8 mouse cellular contexts compared by ENCODE assay signal in the genomic region with DNA sequence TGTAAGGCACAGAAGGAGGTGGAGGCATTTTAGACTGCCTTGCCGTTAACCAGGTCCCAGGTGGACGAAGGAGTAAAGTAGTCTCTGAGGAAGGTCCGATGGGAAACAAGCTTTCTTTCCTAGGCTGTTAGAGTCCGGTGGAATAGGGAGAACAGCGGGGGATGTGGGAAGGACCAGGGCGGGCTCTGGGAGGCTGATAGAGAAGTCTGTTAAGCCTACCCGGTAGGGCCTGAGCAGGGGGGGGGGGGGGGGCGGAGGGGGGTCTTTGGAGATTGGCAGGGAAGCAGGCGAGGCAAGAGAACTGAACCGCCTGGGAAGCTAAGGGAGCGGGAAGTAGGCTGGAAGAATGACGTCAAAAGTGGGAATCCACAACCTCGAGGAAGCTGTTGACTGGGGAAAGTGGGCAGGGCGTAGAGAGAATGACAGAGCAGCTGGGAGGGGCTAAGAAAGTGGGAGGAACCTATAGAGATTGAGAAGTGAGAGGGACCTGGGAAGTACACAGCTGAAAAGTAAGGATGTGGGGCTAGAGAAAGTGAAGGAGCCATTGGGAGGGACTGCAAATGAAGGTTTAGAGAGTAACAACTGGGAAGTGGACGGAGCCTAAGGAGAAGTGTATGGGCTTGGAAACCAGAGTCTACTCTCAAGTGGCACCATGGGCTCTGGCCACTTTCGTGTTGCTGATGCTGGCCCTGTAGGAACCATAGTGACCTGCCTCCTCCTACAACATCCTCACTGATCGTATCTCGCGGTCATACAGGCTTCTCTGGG. TPM values are rescaled to one million over a fixed set of nuclear protein-coding genes. Genes with fewer than 3 reads are reported as not detected.
DNase-seq lines count a peak whose midpoint lies in the region; ATAC-seq and TF ChIP-seq lines count a peak whose summit lies in the region.

No protein-coding gene starts in this region.

- no peak overlapping the region for H3K27ac ChIP-seq in bone marrow, adult 2 months (ENCODE audit: control insufficient read depth, insufficient read depth, low read depth, low read length, poor library complexity)
- no peak overlapping the region for H3K27ac ChIP-seq in liver, embryonic 14.5 days
- H3K27ac ChIP-seq in neural tube, embryonic 11.5 days (ENCODE audit: low read depth, low read length), result no peak overlapping the region

- DNase-seq in frontal cortex, postnatal 10 days (ENCODE audit: low spot score in 2 of 2), result no peak
- peak; percentile 28 for DNase-seq in gastrocnemius, postnatal 14 days
- DNase-seq in liver, embryonic 14.5 days (ENCODE audit: low read depth in 3 of 3, low spot score in 3 of 3), result no peak
- DNase-seq in neural tube, embryonic 11.5 days (ENCODE audit: low spot score), result peak; percentile 62
- no peak for DNase-seq in left cerebral cortex, postnatal 4 days

- no peaks in the 10 kb centered on the region; the same call in 1 of the 2 replicates for H3K27me3 ChIP-seq in liver, embryonic 14.5 days (ENCODE audit: control insufficient read depth, insufficient read depth, low read length)
- H3K27me3 ChIP-seq in neural tube, embryonic 11.5 days (ENCODE audit: control insufficient read depth, insufficient read depth, low read length), result no peaks in the 10 kb centered on the region

- TF ChIP-seq EP300 in liver, embryonic 14.5 days (IDR thresholded peaks at IDR 0.05; ENCODE audit: low read depth), result no peak

- H3K36me3 ChIP-seq in liver, embryonic 14.5 days (replicated peaks; ENCODE audit: control insufficient read depth, insufficient read depth, low read depth), result no peaks in the 10 kb centered on the region
- H3K36me3 ChIP-seq in neural tube, embryonic 11.5 days (ENCODE audit: control insufficient read depth, insufficient read depth, low read length), result no peaks in the 10 kb centered on the region

- intact Hi-C loops in gastrocnemius, postnatal 14 days (cut with DNase I; ENCODE audit: low total_unique reads), result loop anchor here (5.0 to 10.0 kb wide), 2 partner anchors 71 to 239 kb away; no protein-coding TSS in a partner anchor
- intact Hi-C loops in left cerebral cortex, postnatal 4 days (cut with DNase I), result loop anchor here (5.0 to 10.0 kb wide), 2 partner anchors 71 to 239 kb away; no protein-coding TSS in a partner anchor

- H3K9ac ChIP-seq in liver, embryonic 14.5 days (replicated peaks), result no peak overlapping the region
- no peak overlapping the region for H3K9ac ChIP-seq in neural tube, embryonic 11.5 days (ENCODE audit: low read length)

- TF ChIP-seq CTCF in bone marrow, adult 2 months (IDR thresholded peaks at IDR 0.05; ENCODE audit: control insufficient read depth, insufficient read depth, low read length), result no peak
- no peak for TF ChIP-seq CTCF in liver, embryonic 14.5 days (IDR thresholded peaks at IDR 0.05; ENCODE audit: low read depth)

- peak overlapping the region; percentile 1 for H3K4me3 ChIP-seq in bone marrow, adult 2 months (replicated peaks; ENCODE audit: control insufficient read depth, low read depth, low read length)
- H3K4me3 ChIP-seq in liver, embryonic 14.5 days (ENCODE audit: insufficient read depth in 1 of 2, low read depth in 2 of 2, low read length in 2 of 2), result no peak overlapping the region
- 0 out of 2 replicates have a peak overlapping the region, but pooled peaks have one; percentile 4 for H3K4me3 ChIP-seq in neural tube, embryonic 11.5 days (ENCODE audit: low read depth, low read length)

- WGBS in bone marrow, adult 2 months, result 8% methylated on average over 18 of the region's 19 CpGs
- 5% methylated on average over 19 of the region's 19 CpGs for WGBS in liver, embryonic 14.5 days (ENCODE audit: insufficient replicate concordance)
- 0% methylated on average over 16 of the region's 19 CpGs for WGBS in neural tube, embryonic 11.5 days

- no peak for TF ChIP-seq POLR2A in bone marrow, adult 2 months (IDR thresholded peaks at IDR 0.05; ENCODE audit: borderline replicate concordance, control insufficient read depth, low read depth, low read length)

- peak overlapping the region; percentile 38 for H3K4me2 ChIP-seq in liver, embryonic 14.5 days (ENCODE audit: low read depth)
- H3K4me2 ChIP-seq in neural tube, embryonic 11.5 days (ENCODE audit: low read depth), result peak overlapping the region; percentile 23

- peak; percentile 88 for ATAC-seq in frontal cortex, adult (ENCODE audit: low TSS enrichment)
- peak; percentile 47 for ATAC-seq in inflammation-experienced regulatory T-cells, adult 6 months
- ATAC-seq in liver, embryonic 14.5 days (ENCODE audit: insufficient read depth), result peak; percentile 71
- peak; percentile 63 for ATAC-seq in neural tube, embryonic 11.5 days (ENCODE audit: insufficient read depth, low FRiP score, low TSS enrichment)

- no peaks in the 10 kb centered on the region; the same call in 1 of the 2 replicates for H3K4me1 ChIP-seq in bone marrow, adult 2 months (ENCODE audit: control insufficient read depth, insufficient read depth, low read length)
- peaks cover 0 to 10% of the 10 kb centered on the region in 2 experiments; a peak in 1 of 4 replicates for H3K4me1 ChIP-seq in liver, embryonic 14.5 days (replicated peaks; ENCODE audit: control insufficient read depth in 2 of 2, insufficient read depth in 2 of 2, low read length in 1 of 2)
- no peaks in the 10 kb centered on the region for H3K4me1 ChIP-seq in neural tube, embryonic 11.5 days (ENCODE audit: control insufficient read depth, insufficient read depth, low read length)

- no peaks in the 10 kb centered on the region for H3K9me3 ChIP-seq in liver, embryonic 14.5 days (ENCODE audit: control insufficient read depth, low read length)
- no peaks in the 10 kb centered on the region for H3K9me3 ChIP-seq in neural tube, embryonic 11.5 days (ENCODE audit: control insufficient read depth, low read length)

RNA-seq across cellular contexts. Expression of gene Tubb4a, which starts 8.5 kb away (rescaled TPM):
- polyA plus RNA-seq in bone marrow, adult 2 months (2011; ENCODE audit: insufficient read depth, insufficient read length, low replicate concordance, missing spikeins), result 0.90 TPM in 1 of 2 replicates, not detected in the other
- 1 to 10 TPM; 1.5 to 3.3 TPM for total RNA-seq in gastrocnemius, postnatal 14 days (2021)
- 1 to 10 TPM; 2.2 to 5.4 (median 3.9) TPM for polyA plus RNA-seq in inflammation-experienced regulatory T-cells, adult 6 months (2017; shearing (Covaris generic))
- 0.22 and 0.34 TPM in 2 replicates for polyA plus RNA-seq in liver, embryonic 14.5 days (2012; rRNA removed)
- polyA plus RNA-seq in liver, embryonic 14.5 days (2014; fragmentation: Nextera tagmentation; extraction: Ambion mirVana), result 0.14 and 0.28 TPM in 2 replicates
- 200 and 229 TPM in 2 replicates for polyA plus RNA-seq in neural tube, embryonic 11.5 days (2014; fragmentation: Nextera tagmentation; extraction: Ambion mirVana)
- 100 to 1,000 TPM; 308 to 337 TPM for total RNA-seq in left cerebral cortex, postnatal 4 days (2021)

RNA-seq across cellular contexts. Expression of gene Tnfsf9, which starts 9.1 kb away (rescaled TPM):
- 0.75 and 1.6 TPM in 2 replicates for polyA plus RNA-seq in bone marrow, adult 2 months (2011; ENCODE audit: insufficient read depth, insufficient read length, low replicate concordance, missing spikeins)
- total RNA-seq in gastrocnemius, postnatal 14 days (2021), result 1 to 10 TPM in 1 of 2 experiments, under 1 TPM in 1; 0.82 to 1.0 TPM
- 10 to 100 TPM in 2 of 3 experiments, 1 to 10 TPM in 1; 9.6 to 30.9 (median 15.9) TPM for polyA plus RNA-seq in inflammation-experienced regulatory T-cells, adult 6 months (2017; shearing (Covaris generic))
- 0.46 and 0.50 TPM in 2 replicates for polyA plus RNA-seq in liver, embryonic 14.5 days (2012; rRNA removed)
- polyA plus RNA-seq in liver, embryonic 14.5 days (2014; fragmentation: Nextera tagmentation; extraction: Ambion mirVana), result 0.22 and 0.49 TPM in 2 replicates
- 6.1 and 6.8 TPM in 2 replicates for polyA plus RNA-seq in neural tube, embryonic 11.5 days (2014; fragmentation: Nextera tagmentation; extraction: Ambion mirVana)
- 1 to 10 TPM; 1.7 to 2.0 TPM for total RNA-seq in left cerebral cortex, postnatal 4 days (2021)

RNA-seq across cellular contexts. Expression of gene Dennd1c, which starts 17.7 kb away (rescaled TPM):
- polyA plus RNA-seq in bone marrow, adult 2 months (2011; ENCODE audit: insufficient read depth, insufficient read length, low replicate concordance, missing spikeins), result 49.6 and 96.5 TPM in 2 replicates
- total RNA-seq in gastrocnemius, postnatal 14 days (2021), result under 1 TPM; 0.51 to 0.58 TPM
- polyA plus RNA-seq in inflammation-experienced regulatory T-cells, adult 6 months (2017; shearing (Covaris generic)), result 100 to 1,000 TPM; 183 to 288 (median 219) TPM
- 1.5 and 2.8 TPM in 2 replicates for polyA plus RNA-seq in liver, embryonic 14.5 days (2012; rRNA removed)
- 0.78 and 0.89 TPM in 2 replicates for polyA plus RNA-seq in liver, embryonic 14.5 days (2014; fragmentation: Nextera tagmentation; extraction: Ambion mirVana)
- polyA plus RNA-seq in neural tube, embryonic 11.5 days (2014; fragmentation: Nextera tagmentation; extraction: Ambion mirVana), result 2.8 and 2.9 TPM in 2 replicates
- total RNA-seq in left cerebral cortex, postnatal 4 days (2021), result 1 to 10 TPM; 1.2 to 1.4 TPM

RNA-seq across cellular contexts. Expression of gene Slc25a23, which starts 36.4 kb away (rescaled TPM):
- polyA plus RNA-seq in bone marrow, adult 2 months (2011; ENCODE audit: insufficient read depth, insufficient read length, low replicate concordance, missing spikeins), result 2.8 and 8.1 TPM in 2 replicates
- total RNA-seq in gastrocnemius, postnatal 14 days (2021), result 10 to 100 TPM; 31.7 to 38.2 TPM
- 1 to 10 TPM; 1.0 to 3.1 (median 2.6) TPM for polyA plus RNA-seq in inflammation-experienced regulatory T-cells, adult 6 months (2017; shearing (Covaris generic))
- polyA plus RNA-seq in liver, embryonic 14.5 days (2012; rRNA removed), result 8.8 and 11.1 TPM in 2 replicates
- polyA plus RNA-seq in liver, embryonic 14.5 days (2014; fragmentation: Nextera tagmentation; extraction: Ambion mirVana), result 4.7 and 5.1 TPM in 2 replicates
- polyA plus RNA-seq in neural tube, embryonic 11.5 days (2014; fragmentation: Nextera tagmentation; extraction: Ambion mirVana), result 16.8 and 18.5 TPM in 2 replicates
- 100 to 1,000 TPM; 188 to 219 TPM for total RNA-seq in left cerebral cortex, postnatal 4 days (2021)

RNA-seq across cellular contexts. Expression of gene Crb3, which starts 37.1 kb away (rescaled TPM):
- polyA plus RNA-seq in bone marrow, adult 2 months (2011; ENCODE audit: insufficient read depth, insufficient read length, low replicate concordance, missing spikeins), result 2.4 TPM in 1 of 2 replicates, not detected in the other
- total RNA-seq in gastrocnemius, postnatal 14 days (2021), result under 1 TPM; 0.53 to 0.68 TPM
- 1 to 10 TPM in 1 of 3 experiments, under 1 TPM in 2; 0.94 to 2.4 (median 0.99) TPM for polyA plus RNA-seq in inflammation-experienced regulatory T-cells, adult 6 months (2017; shearing (Covaris generic))
- 4.4 and 5.5 TPM in 2 replicates for polyA plus RNA-seq in liver, embryonic 14.5 days (2012; rRNA removed)
- polyA plus RNA-seq in liver, embryonic 14.5 days (2014; fragmentation: Nextera tagmentation; extraction: Ambion mirVana), result 6.1 and 6.5 TPM in 2 replicates
- polyA plus RNA-seq in neural tube, embryonic 11.5 days (2014; fragmentation: Nextera tagmentation; extraction: Ambion mirVana), result 1.2 and 1.9 TPM in 2 replicates
- under 1 TPM; 0.40 to 0.97 TPM for total RNA-seq in left cerebral cortex, postnatal 4 days (2021)

Comparison
In these comparisons a context has a peak if more than half of its experiments do, and no peak if none do; other contexts are left out.
1. DNase-seq: peak in gastrocnemius, postnatal 14 days (single experiment) and neural tube, embryonic 11.5 days (single experiment); none in frontal cortex, postnatal 10 days (0 of 2), liver, embryonic 14.5 days (0 of 3) and left cerebral cortex, postnatal 4 days (single experiment).
2. H3K4me3 ChIP-seq: peak in bone marrow, adult 2 months (single experiment) and neural tube, embryonic 11.5 days (single experiment); none in liver, embryonic 14.5 days (0 of 2).
3. RNA of gene Tubb4a, which starts 8.5 kb away (polyA plus RNA-seq): 200 to 229 TPM in neural tube, embryonic 11.5 days; 2.2 to 5.4 TPM in inflammation-experienced regulatory T-cells, adult 6 months, 0.90 TPM in bone marrow, adult 2 months and 0.14 to 0.34 TPM in liver, embryonic 14.5 days; every median in the first group is over 10 times any median in the second.
4. RNA of gene Dennd1c, which starts 17.7 kb away (polyA plus RNA-seq): 183 to 288 TPM in inflammation-experienced regulatory T-cells, adult 6 months and 49.6 to 96.5 TPM in bone marrow, adult 2 months; 2.8 to 2.9 TPM in neural tube, embryonic 11.5 days and 0.78 to 2.8 TPM in liver, embryonic 14.5 days; every median in the first group is over 10 times any median in the second.
5. Peak in every context shown above with its lines, with median percentiles within 50 percentile points of each other: ATAC-seq.